Mouse (Mus musculus) lung, adult 18-20 months (tissue): Measurements from ENCODE around the gene Cmss1.

Experiments
- DNase-seq, 2 experiments: peaks; one replicate each; pipeline ENCODE4 v3.0.0; 2022; ENCODE audit warnings: mixed read lengths in 2 of 2

Cmss1 gene

DNA sequence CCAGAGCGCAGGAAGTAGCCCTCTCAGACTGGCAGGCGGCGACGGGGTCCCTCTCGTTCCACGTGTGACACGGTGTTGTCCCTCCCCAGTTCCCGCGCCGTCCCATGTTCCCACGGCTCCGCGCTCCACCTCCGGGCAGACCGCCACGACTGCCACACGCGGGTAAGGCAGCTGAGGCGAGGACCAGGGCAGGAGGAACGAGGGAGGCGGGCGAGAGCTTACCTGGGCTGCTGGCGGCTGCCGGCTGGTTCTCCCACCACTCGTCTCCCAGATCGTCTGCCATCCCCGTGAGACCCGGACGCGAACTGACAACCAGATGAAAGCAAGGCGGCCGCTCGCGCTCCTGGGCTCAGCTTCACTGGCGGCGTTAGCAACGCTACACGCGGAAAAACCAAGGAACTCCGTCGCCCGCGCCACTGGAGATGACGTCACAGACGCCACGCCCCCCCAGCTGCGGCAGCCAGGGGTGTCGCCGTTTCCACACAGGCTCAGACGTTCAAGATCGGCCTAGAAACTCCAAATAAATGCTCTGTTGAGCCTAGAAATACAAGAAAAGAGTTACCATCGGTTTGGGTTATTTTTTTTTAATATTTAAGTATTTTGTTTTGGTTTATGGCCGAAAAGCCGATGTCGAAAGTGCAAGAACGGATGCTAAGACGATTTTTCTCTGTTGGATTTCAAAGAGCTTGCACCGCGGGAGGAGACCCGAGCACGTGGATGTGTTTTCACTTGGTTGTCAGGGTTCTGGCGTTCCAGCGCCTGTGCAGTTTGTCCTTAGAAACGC is at the start of gene Cmss1:
Gene Cmss1, minus strand, starts transcription at position 421 of the 784 bp plus-strand sequence.
- peak; percentile 77 to 80 for DNase-seq

DNA sequence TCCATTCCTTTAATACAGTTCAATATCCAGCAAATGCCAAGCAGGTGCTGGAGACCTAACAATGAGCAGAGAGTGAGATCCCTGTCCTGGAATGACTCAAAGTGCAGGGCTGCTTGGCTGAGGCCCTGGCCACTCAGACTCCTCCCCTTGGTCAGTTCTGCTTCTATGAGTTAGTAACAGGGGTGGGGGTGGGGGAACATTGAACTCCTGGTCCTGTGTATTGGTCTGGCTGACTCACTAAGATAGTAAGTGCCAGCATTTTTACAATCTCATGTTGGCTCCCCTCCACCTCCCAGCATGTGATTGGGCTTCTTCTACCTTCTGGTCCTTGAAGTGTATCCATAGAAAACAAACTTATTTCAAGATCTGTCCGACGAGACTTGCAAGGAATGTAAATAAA is 43.2 kb upstream of the Cmss1 start:
- no peak for DNase-seq

- DNase-seq: no peak
Observed at GRCm38 (mm10) chr16:57641346-57641885, 34.8 kb upstream of the Cmss1 start.

DNA sequence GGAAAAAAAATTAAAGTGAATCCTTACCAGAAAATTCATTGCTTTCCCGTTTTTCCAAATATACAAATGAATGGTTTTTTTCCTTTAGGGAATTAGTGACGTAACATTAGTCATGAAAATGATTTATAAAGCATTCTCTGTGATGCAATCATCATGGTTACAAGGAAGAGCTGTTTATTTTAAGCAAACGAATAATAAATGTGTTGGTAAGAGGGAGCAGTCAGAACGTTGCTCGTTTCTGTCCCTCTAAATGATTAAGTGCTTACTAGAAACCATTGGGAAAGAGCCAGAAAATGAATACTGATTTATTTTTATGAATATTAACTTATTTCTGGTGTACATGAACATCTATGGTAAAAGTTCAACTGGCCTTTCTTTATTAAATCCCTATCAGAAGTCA is 28.1 kb upstream of the Cmss1 start:
- no peak for DNase-seq

- peak; percentile 52 to 68 for DNase-seq
Observed at GRCm38 (mm10) chr16:57634191-57634590, 27.5 kb upstream of the Cmss1 start.

DNA sequence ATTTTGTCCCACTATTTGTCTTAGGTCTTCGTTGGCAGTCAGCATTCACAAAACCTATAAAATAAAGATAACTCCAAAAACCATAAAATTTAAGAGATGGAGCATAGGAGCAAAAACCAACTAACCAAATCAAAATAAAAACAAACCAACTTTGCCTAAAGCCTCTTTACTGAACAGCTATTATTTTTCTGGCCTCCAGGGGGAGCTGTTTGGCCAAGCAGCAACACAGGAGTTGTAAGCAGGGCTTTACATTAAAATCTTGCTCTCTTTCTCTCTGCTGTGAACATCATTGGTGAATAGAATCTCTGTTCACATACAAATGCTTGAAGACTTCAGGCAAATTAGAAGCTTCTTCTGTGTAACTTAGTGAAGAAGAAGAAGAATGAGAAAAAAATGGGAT is 5.1 kb upstream of the Cmss1 start:
- DNase-seq: peak in 1 of 2 experiments; percentile 15

GRCm38 (mm10) chr16:57601031-57601430 is 5.6 kb downstream of the Cmss1 start:
- no peak for DNase-seq

DNA sequence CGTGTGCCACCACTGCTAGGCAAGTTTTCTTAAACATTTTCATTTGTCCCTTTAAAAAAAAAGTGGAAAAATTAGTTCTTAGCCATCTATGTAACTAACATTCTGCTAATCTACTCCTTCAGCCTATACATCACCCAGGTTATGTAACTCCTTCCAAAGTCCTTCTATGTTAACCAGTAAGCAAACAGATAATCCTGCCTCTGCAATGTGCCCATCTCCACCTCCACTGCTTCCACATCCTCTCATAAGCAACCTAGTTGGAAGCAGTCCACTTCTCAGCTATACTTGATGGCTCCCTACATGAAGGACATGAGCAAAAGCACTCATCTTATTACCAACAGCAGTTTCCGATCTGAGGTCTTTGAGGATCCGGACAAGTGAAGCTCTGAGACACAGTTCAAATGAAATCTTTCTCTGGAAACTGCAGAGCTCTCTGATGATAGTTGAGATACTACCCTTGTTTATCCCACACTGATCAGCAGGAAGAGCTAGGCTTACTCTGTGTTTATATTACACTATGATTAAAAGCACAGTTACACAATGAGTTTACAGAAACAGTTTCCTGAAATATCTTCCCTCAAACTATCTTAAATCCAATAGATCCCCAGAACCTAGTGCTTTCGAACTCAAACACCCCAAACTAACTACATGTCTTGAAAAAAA is 9.2 kb downstream of the Cmss1 start:
- no peak for DNase-seq

DNA sequence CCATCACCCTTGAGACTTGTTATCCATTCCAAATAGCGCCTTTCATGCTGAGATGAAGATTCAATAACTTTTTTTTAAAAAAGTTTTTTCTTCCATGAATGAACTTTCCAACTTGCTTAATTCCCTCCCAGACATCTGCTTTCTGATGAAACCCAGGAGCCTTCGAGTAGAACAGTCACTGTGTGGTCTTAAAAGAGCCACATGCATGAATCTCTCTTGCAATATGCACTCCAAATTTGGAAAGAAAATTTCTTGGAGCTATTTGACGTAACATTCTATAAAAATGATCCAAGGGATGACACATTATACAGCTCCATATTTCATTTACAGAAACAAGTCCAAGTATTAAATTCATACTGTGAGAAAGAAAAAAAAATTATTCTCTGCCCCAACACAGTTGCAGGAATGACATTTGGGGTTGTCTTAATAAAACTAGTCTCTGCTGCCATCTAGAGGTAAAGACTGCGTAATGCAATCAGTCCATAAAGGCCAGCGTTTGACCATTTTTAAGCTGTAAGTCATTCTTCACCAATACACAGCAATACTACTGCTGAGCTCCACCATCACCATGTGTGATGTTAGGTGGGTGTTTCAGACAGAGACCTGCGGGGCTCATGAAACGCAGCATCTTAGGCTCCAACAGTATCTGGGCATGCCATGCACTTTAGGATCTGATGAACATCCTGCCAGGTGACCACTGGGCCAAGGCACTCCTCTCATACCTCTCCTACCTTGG is 13.1 kb downstream of the Cmss1 start:
- DNase-seq: no peak

- DNase-seq: no peak
Observed at GRCm38 (mm10) chr16:57585201-57585600, 21.5 kb downstream of the Cmss1 start.

- peak in 1 of 2 experiments; percentile 17 for DNase-seq
Observed at GRCm38 (mm10) chr16:57582008-57582407, 24.7 kb downstream of the Cmss1 start.

- no peak for DNase-seq
Observed at GRCm38 (mm10) chr16:57580041-57580440, 26.6 kb downstream of the Cmss1 start.

- DNase-seq: no peak
Observed at GRCm38 (mm10) chr16:57577519-57577918, 29.1 kb downstream of the Cmss1 start.

DNA sequence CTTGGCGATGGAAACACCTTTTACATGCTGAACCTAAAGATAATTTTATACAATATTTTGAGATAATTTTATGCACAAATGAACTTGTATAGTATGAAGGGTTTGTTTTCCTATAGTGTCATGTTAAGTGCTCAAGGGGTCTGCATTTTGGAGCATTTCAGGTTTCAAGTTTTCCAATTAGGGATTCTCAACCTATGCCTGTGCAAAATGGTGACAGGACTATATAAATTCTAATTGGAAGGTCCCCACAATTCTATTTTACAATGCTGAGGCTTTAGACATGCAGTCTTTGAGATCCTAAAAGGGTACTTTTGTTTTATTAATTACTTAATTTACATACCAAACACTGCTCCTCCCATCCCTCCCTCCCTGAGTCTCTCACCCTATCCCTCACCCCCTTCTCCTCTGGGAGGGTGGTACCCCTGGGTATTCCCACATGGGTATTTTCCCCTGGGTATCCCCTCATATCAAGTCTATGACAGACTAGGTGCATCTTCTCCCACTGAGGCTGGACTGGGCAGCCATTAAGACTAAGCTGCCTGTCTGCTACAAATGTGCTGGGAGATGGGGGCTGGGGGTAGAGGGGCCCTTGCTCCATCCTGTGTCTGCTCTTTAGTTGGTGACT is 30.8 kb downstream of the Cmss1 start:
- DNase-seq: no peak

- no peak for DNase-seq
Observed at GRCm38 (mm10) chr16:57573831-57574230, 32.8 kb downstream of the Cmss1 start.

GRCm38 (mm10) chr16:57570789-57571311 is 35.8 kb downstream of the Cmss1 start:
- no peak for DNase-seq

DNA sequence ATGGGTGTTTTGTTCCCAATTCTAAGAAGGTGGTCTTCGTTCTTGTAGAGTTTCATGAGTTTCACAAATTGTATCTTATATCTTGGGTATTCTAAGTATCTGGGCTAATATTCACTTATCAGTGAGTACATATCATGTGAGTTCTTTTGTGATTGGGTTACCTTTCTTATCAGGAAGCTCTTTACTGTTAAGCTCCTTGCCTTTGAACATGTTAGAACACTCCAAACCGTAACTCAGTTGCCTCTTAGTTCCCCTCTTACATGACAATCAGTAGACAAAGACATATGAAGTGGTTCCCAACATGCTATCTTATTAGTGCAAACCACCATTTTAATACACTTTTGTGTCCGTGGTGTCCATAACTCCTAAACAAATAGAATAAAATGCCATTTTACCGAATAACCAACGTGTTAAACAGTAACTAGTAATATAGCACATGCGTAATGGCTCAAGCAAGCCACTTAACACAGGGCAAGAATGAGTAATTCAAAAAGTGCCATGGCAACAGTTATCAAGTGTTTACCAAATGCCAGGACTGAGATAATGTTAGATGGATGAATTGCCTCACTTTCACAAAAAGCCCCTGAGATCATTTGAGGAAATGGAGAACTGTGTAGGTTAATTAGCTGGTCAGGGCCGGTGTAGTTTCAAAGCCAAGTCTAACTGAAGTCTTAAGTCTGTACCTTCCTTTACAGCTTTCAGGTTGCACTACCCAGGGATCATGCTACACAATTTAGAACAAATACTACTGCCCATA is 37.8 kb downstream of the Cmss1 start:
- peak in 1 of 2 experiments; percentile 53 for DNase-seq

- no peak for DNase-seq
Observed at GRCm38 (mm10) chr16:57566215-57566614, 40.4 kb downstream of the Cmss1 start.

- no peak for DNase-seq
Observed at GRCm38 (mm10) chr16:57564807-57565206, 41.9 kb downstream of the Cmss1 start.

GRCm38 (mm10) chr16:57563453-57563852 is 43.2 kb downstream of the Cmss1 start:
- DNase-seq: no peak

DNA sequence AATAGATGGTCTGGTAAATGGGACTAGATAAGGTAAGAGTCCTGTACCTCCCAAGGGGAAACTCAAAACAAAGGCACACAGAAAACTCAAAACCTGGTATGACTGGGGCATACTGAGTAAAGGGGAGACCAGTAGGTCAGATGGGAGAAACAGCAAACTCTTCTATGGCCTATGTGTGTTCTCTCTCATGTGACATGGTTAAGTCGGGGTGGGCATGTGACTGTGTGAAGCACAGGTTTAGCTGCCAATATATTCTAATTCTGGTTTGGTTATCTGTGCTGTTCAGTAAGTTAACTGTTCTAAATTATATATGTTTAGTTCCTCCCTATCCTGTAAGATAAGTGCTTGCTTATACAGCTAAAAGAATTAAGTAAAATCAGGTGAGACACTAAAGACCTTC is 46.5 kb downstream of the Cmss1 start:
- no peak for DNase-seq

DNA sequence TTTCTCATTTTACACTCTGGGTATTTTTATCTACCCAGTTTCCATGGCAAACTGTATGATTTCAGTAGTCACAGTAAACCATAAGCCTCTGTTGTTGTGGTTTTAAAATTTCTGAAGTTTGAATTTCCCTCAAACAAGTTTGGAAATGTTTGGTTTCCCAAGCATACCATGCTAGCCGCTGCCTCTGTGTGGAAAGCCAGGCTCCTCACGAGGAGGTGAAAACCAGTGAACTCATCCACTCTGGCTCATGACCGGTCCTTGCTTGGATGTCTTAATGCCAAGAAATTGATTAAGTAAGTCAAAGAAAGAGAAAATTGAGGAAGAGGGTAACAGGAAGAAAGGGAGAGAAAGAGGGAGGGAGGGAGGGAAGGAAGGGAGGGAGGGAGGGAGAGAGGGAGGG is 48.4 kb downstream of the Cmss1 start:
- no peak for DNase-seq
